11 mouse cellular contexts compared by ENCODE assay signal in the genomic region with DNA sequence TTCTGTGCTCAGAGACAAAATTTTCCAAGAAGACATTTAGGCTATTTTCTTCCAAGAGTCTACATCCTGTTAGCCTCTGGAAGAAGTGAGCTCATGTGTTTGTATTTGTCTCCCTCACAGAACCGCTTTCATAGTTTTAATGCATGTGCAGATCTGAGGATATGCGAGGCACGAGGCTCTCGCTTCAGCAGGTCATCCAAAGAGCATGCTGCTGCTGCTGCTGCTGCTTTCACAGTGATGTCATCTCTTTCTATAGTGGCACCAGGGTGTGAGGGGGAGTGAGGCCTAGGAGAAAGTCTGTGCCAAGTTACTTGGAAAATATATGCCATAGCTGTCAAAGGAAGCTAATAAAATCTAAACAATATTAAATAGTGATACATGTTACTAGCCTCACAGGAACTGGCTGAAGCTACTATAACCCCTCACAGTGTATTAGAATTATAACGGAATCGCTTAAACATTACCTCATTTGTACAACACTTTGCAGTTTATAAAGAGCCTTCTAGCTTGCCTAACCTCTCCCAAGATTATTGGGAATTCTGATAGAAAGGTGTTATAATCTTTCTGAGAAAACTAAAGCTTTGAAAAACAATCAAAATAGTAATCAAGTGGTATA.
DNase-seq lines count a peak whose midpoint lies in the region; ATAC-seq and TF ChIP-seq lines count a peak whose summit lies in the region.
"Had no signal": no experiment of that assay in that cellular context is flagged by ENCODE, and none has a peak within 500 bp of the region (broad histone marks: within the 10 kb centered on the region; RNA-seq: fewer than 3 reads in every experiment).

No protein-coding gene starts in this region.

- H3K9me3 ChIP-seq in heart, embryonic 15.5 days (replicated peaks), result no peaks in the 10 kb centered on the region
- H3K9me3 ChIP-seq in lung, embryonic 16.5 days (ENCODE audit: control insufficient read depth, low read length), result no peaks in the 10 kb centered on the region
- no peaks in the 10 kb centered on the region for H3K9me3 ChIP-seq in intestine, embryonic 15.5 days
- H3K9me3 ChIP-seq in stomach, postnatal 0 days (ENCODE audit: control insufficient read depth, low read length), result no peaks in the 10 kb centered on the region

- no peak for DNase-seq in heart, adult 8-10 months (ENCODE audit: low spot score)
- DNase-seq in lung, adult 18-20 months, result no peak
- no peak for DNase-seq in stomach, postnatal 0 days (ENCODE audit: low spot score)
- DNase-seq in right cerebral cortex, adult 18-20 months, result no peak
- DNase-seq: adrenal gland, postnatal 25 days; kidney, adult 11 months; liver; right cerebral cortex, postnatal 4 days had no signal

- 23% methylated on average over 6 of the region's 6 CpGs for WGBS in heart, embryonic 15.5 days
- 22% methylated on average over 6 of the region's 6 CpGs for WGBS in lung, embryonic 16.5 days
- WGBS in intestine, embryonic 15.5 days, result 27% methylated on average over 6 of the region's 6 CpGs
- 27% methylated on average over 6 of the region's 6 CpGs for WGBS in stomach, postnatal 0 days

- H3K36me3 ChIP-seq in heart, embryonic 15.5 days, result no peaks in the 10 kb centered on the region
- H3K36me3 ChIP-seq in lung, embryonic 16.5 days (ENCODE audit: control insufficient read depth, insufficient read depth, low read length), result no peaks in the 10 kb centered on the region
- no peaks in the 10 kb centered on the region for H3K36me3 ChIP-seq in intestine, embryonic 15.5 days
- H3K36me3 ChIP-seq in stomach, postnatal 0 days (ENCODE audit: control insufficient read depth, insufficient read depth, low read length), result no peaks in the 10 kb centered on the region

- TF ChIP-seq EP300 in stomach, postnatal 0 days (optimal IDR thresholded peaks at IDR 0.05), result no peak

- no peak overlapping the region for H3K4me3 ChIP-seq in heart, embryonic 15.5 days
- no peak overlapping the region for H3K4me3 ChIP-seq in lung, embryonic 16.5 days (ENCODE audit: low read length)
- no peak overlapping the region for H3K4me3 ChIP-seq in intestine, embryonic 15.5 days (replicated peaks)
- H3K4me3 ChIP-seq in stomach, postnatal 0 days (ENCODE audit: low read depth, low read length), result no peak overlapping the region

- ATAC-seq in heart, embryonic 15.5 days (replicated peaks; ENCODE audit: insufficient number of reproducible peaks, insufficient read depth, low FRiP score, low read depth), result peak; percentile 73
- ATAC-seq in lung, embryonic 16.5 days (ENCODE audit: low read depth), result peak; percentile 84
- peak; percentile 84 for ATAC-seq in intestine, embryonic 15.5 days
- peak; percentile 47; the same call in 1 of the 2 replicates for ATAC-seq in stomach, postnatal 0 days (ENCODE audit: low FRiP score, low TSS enrichment)

- no peak overlapping the region for H3K4me2 ChIP-seq in heart, embryonic 15.5 days
- no peak overlapping the region for H3K4me2 ChIP-seq in lung, embryonic 16.5 days (ENCODE audit: low read depth, low read length)
- H3K4me2 ChIP-seq in intestine, embryonic 15.5 days (replicated peaks), result no peak overlapping the region
- no peak overlapping the region for H3K4me2 ChIP-seq in stomach, postnatal 0 days (replicated peaks; ENCODE audit: low read depth)

- no peak for TF ChIP-seq CTCF in stomach, postnatal 0 days (IDR thresholded peaks at IDR 0.05; ENCODE audit: low read depth)

- no peak overlapping the region for H3K9ac ChIP-seq in heart, embryonic 15.5 days
- H3K9ac ChIP-seq in lung, embryonic 16.5 days (ENCODE audit: low read length), result no peak overlapping the region
- H3K9ac ChIP-seq in intestine, embryonic 15.5 days, result no peak overlapping the region
- H3K9ac ChIP-seq in stomach, postnatal 0 days (ENCODE audit: low read length), result no peak overlapping the region

- peaks cover 26% of the 10 kb centered on the region for H3K4me1 ChIP-seq in heart, embryonic 15.5 days (replicated peaks)
- peaks cover 6% of the 10 kb centered on the region; the same call in 1 of the 2 replicates for H3K4me1 ChIP-seq in lung, embryonic 16.5 days (replicated peaks; ENCODE audit: control insufficient read depth, insufficient read depth, low read length)
- peaks cover 3% of the 10 kb centered on the region; the same call in 1 of the 2 replicates for H3K4me1 ChIP-seq in intestine, embryonic 15.5 days (replicated peaks)
- H3K4me1 ChIP-seq in stomach, postnatal 0 days (replicated peaks; ENCODE audit: control insufficient read depth, insufficient read depth), result 0 out of 2 replicates have a peak, but pooled peaks cover 3% of the 10 kb centered on the region

- H3K27ac ChIP-seq in heart, embryonic 15.5 days, result peak overlapping the region; percentile 85
- no peak overlapping the region for H3K27ac ChIP-seq in lung, embryonic 16.5 days (ENCODE audit: low read length)
- no peak overlapping the region for H3K27ac ChIP-seq in intestine, embryonic 15.5 days
- H3K27ac ChIP-seq in stomach, postnatal 0 days (replicated peaks), result no peak overlapping the region

- no peaks in the 10 kb centered on the region for H3K27me3 ChIP-seq in heart, embryonic 15.5 days
- H3K27me3 ChIP-seq in lung, embryonic 16.5 days (ENCODE audit: control insufficient read depth, insufficient read depth, low read depth, low read length), result no peaks in the 10 kb centered on the region
- no peaks in the 10 kb centered on the region for H3K27me3 ChIP-seq in intestine, embryonic 15.5 days (replicated peaks)
- H3K27me3 ChIP-seq in stomach, postnatal 0 days (ENCODE audit: control insufficient read depth, insufficient read depth, low read length), result no peaks in the 10 kb centered on the region
